Mouse (Mus musculus) embryonic facial prominence, embryonic 13.5 days (tissue): Measurements from ENCODE around the gene Hk1. TPM values are rescaled to one million over a fixed set of nuclear protein-coding genes. Genes with fewer than 3 reads are reported as not detected.
"Not testable (repeated sequence)": the region's sequence is repeated elsewhere in the genome, so short reads cannot be mapped to it uniquely, and the experiment has no call there.

Experiments used
- ATAC-seq: fragments of 200-750 bp; cut with Nextera tagmentation; 2 replicates; pipeline ENCODE4 v1.8.0; 2017; ENCODE audit warnings: low read depth; ENCODE audit not compliant: insufficient number of reproducible peaks, insufficient read depth, low FRiP score, low TSS enrichment
- H3K27ac ChIP-seq: fragments of 300-500 bp; sonication (generic); 2 replicates; pipeline ENCODE4 v1.5.1; 2015; ENCODE audit warnings: moderate library complexity, mild to moderate bottlenecking, inconsistent platforms
- H3K27me3 ChIP-seq: fragments of 300-500 bp; sonication (generic); 2 replicates; pipeline ENCODE4 v1.6.1; 2015; ENCODE audit warnings: mild to moderate bottlenecking, inconsistent platforms
- H3K36me3 ChIP-seq: fragments of 300-500 bp; sonication (generic); 2 replicates; pipeline ENCODE4 v1.6.1; 2015; ENCODE audit warnings: mild to moderate bottlenecking, inconsistent platforms
- H3K4me1 ChIP-seq: fragments of 300-500 bp; sonication (generic); 2 replicates; pipeline ENCODE4 v1.6.1; 2015; ENCODE audit warnings: inconsistent platforms
- H3K4me2 ChIP-seq: fragments of 300-500 bp; sonication (generic); 2 replicates; pipeline ENCODE4 v1.6.1; 2015; ENCODE audit warnings: moderate library complexity, mild to moderate bottlenecking, inconsistent platforms
- H3K4me3 ChIP-seq: fragments of 300-500 bp; sonication (generic); 2 replicates; pipeline ENCODE4 v1.5.1; 2015; ENCODE audit warnings: mild to moderate bottlenecking, inconsistent platforms
- H3K9ac ChIP-seq: fragments of 300-500 bp; sonication (generic); 2 replicates; pipeline ENCODE4 v1.6.1; 2015; ENCODE audit warnings: mild to moderate bottlenecking, inconsistent platforms
- H3K9me3 ChIP-seq: fragments of 300-500 bp; sonication (generic); 2 replicates; pipeline ENCODE4 v1.6.1; 2016; ENCODE audit warnings: inconsistent platforms
- WGBS: fragments of 180-500 bp; shearing (Covaris S2); methylation state at CpG from one replicate; pipeline ENCODE4 v1.1.7; 2015; ENCODE audit warnings: mixed read lengths; 5-methylcytosine and 5-hydroxymethylcytosine counted together
- polyA plus RNA-seq: library from polyadenylated mRNA; unstranded; fragments of >200 nt; fragmentation: Nextera tagmentation; extraction: Ambion mirVana; gene quantifications from 2 replicates; pipeline ENCODE4 v1.2.1, GENCODE M21; 2015

Gene Hk1
- polyA plus RNA-seq, 1 experiment from 2014 or later: 32.9 TPM

DNA sequence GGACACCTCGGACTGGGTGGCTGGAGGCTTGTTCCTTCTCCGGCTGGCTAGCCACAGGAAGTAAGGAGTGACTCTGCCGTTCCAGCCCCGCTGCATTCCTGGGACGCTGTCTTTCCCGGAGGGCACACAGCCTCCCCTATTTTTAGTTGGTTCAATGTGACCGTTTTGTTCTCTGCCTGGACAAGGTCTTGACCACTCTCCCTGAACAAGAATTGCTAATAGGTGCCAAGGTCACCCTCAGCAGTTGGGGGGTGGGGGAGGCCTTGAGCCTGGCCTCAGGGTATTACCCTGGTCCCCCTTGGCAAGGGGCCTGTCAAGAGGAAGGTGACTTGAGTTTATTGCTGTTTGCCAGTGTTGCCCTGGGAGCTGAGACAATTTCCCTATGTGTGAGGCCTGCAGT lies 49.9 kb downstream of the Hk1 start:
- H3K9ac ChIP-seq: no peak overlapping the region
- H3K36me3 ChIP-seq: no peaks in the 10 kb centered on the region
- no peaks in the 10 kb centered on the region for H3K9me3 ChIP-seq
- peaks cover 16% of the 10 kb centered on the region for H3K4me1 ChIP-seq
- no peak overlapping the region for H3K4me2 ChIP-seq
- H3K27ac ChIP-seq: no peak overlapping the region
- no peaks in the 10 kb centered on the region for H3K27me3 ChIP-seq
- no peak for ATAC-seq
- 38% methylated on average over 7 of the region's 7 CpGs for WGBS
- no peak overlapping the region for H3K4me3 ChIP-seq

- no peak for ATAC-seq
- no peak overlapping the region for H3K27ac ChIP-seq
- H3K4me3 ChIP-seq: no peak overlapping the region
- peaks cover 12% of the 10 kb centered on the region for H3K4me1 ChIP-seq
- H3K9ac ChIP-seq: no peak overlapping the region
- H3K9me3 ChIP-seq: no peaks in the 10 kb centered on the region
- no peaks in the 10 kb centered on the region for H3K27me3 ChIP-seq
- no peak overlapping the region for H3K4me2 ChIP-seq
- WGBS: 87% methylated on average over 10 of the region's 10 CpGs
- H3K36me3 ChIP-seq: no peaks in the 10 kb centered on the region
These were observed 50.8 kb downstream of the Hk1 start for GRCm38 (mm10) chr10:62328886-62329412.

GRCm38 (mm10) chr10:62327572-62328317 lies 52.0 kb downstream of the Hk1 start:
- Histone ChIP-seq H3K9me3 (no peaks in the 10 kb centered on the region), H3K9ac (no peak overlapping the region), H3K27ac (no peak overlapping the region), H3K27me3 (no peaks in the 10 kb centered on the region), H3K4me1 (peaks cover 10% of the 10 kb centered on the region), H3K4me2 (no peak overlapping the region), H3K36me3 (no peaks in the 10 kb centered on the region), H3K4me3 (no peak overlapping the region)
- 57% methylated on average over 23 of the region's 23 CpGs for WGBS
- ATAC-seq: no peak

- no peak overlapping the region for H3K9ac ChIP-seq
- WGBS: 71% methylated on average over 8 of the region's 8 CpGs
- no peak overlapping the region for H3K4me3 ChIP-seq
- peaks cover 8% of the 10 kb centered on the region; the same call in 1 of the 2 replicates for H3K4me1 ChIP-seq
- no peaks in the 10 kb centered on the region for H3K27me3 ChIP-seq
- no peak overlapping the region for H3K4me2 ChIP-seq
- ATAC-seq: no peak
- no peaks in the 10 kb centered on the region for H3K36me3 ChIP-seq
- no peaks in the 10 kb centered on the region for H3K9me3 ChIP-seq
- no peak overlapping the region for H3K27ac ChIP-seq
These were observed 52.7 kb downstream of the Hk1 start for GRCm38 (mm10) chr10:62326818-62327571.

DNA sequence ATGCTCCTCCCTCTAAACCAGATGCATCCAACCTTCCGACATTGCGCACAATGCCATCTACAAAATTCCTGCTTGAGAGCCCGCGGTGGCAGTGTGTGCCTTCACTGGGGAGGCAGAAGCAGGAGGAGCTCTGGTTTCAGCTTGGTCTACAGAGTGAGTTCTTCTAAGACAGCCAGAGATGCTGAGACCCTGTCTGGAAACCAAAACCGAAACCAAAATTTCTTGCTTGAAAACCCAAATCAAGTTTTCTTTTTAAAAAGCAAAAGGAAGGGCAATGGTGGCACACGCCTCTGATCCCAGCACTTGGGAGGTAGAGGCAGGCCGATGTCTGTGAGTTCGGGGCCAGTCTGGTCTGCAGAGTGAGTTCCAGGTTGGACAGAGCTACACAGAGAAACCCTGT lies 53.7 kb downstream of the Hk1 start:
- H3K4me3 ChIP-seq: no peak overlapping the region
- WGBS: 94% methylated on average over 8 of the region's 8 CpGs
- no peak overlapping the region for H3K4me2 ChIP-seq
- no peaks in the 10 kb centered on the region for H3K9me3 ChIP-seq
- H3K27ac ChIP-seq: no peak overlapping the region
- no peaks in the 10 kb centered on the region for H3K27me3 ChIP-seq
- H3K36me3 ChIP-seq: no peaks in the 10 kb centered on the region
- no peak for ATAC-seq
- peaks cover 5% of the 10 kb centered on the region; the same call in 1 of the 2 replicates for H3K4me1 ChIP-seq
- H3K9ac ChIP-seq: no peak overlapping the region

DNA sequence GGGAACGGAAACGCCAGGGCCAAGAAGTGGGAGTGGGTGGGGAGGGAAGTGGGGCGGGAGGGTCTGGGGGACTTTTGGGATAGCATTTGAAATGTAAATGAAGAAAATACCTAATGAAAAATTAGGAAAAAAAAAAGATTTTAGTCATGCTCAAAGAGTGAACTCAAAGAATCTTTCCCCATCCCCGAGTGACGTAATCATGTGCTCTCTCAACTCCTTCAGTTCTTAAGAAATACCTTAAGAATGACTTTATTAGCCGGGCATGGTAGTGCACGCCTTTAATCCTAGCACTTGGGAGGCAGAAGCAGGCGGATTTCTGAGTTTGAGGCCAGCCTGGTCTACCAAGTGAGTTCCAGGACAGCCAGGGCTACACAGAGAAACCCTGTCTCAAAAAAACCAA lies 56.9 kb downstream of the Hk1 start:
- H3K9ac ChIP-seq, H3K27ac ChIP-seq, ATAC-seq, H3K27me3 ChIP-seq, H3K36me3 ChIP-seq, H3K9me3 ChIP-seq, H3K4me2 ChIP-seq, H3K4me3 ChIP-seq, H3K4me1 ChIP-seq: not testable (repeated sequence)
- 92% methylated on average over 8 of the region's 8 CpGs for WGBS

DNA sequence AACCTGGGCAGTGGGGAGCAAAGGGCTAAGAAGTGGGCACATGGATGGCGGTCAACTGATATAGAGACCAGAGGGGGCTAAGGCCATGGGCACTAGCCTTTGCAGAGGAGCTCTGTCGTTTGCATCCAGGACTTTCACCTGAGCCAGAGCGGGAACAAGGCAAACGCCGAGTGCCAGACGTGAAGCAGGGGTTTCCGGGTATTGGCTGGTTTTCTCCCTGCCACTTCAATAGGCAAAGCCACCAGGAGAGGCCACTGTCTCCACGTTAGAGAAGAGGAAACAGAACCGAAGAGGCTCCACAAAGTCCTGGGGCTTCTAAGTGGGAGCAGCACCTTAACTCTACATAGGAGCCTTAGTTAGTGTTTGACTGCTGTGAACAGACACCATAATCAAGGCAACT lies 58.3 kb downstream of the Hk1 start:
- 0 out of 2 replicates have a peak, but pooled peaks cover 2% of the 10 kb centered on the region for H3K4me1 ChIP-seq
- H3K27ac ChIP-seq: no peak overlapping the region
- H3K4me2 ChIP-seq: no peak overlapping the region
- H3K9ac ChIP-seq: no peak overlapping the region
- WGBS: 80% methylated on average over 9 of the region's 9 CpGs
- H3K27me3 ChIP-seq: no peaks in the 10 kb centered on the region
- no peak overlapping the region for H3K4me3 ChIP-seq
- no peaks in the 10 kb centered on the region for H3K9me3 ChIP-seq
- H3K36me3 ChIP-seq: no peaks in the 10 kb centered on the region
- ATAC-seq: no peak

- Histone ChIP-seq H3K9me3 (no peaks in the 10 kb centered on the region), H3K27ac (no peak overlapping the region), H3K9ac (no peak overlapping the region), H3K4me3 (no peak overlapping the region), H3K4me1 (0 out of 2 replicates have a peak, but pooled peaks cover 2% of the 10 kb centered on the region), H3K36me3 (no peaks in the 10 kb centered on the region), H3K27me3 (no peaks in the 10 kb centered on the region), H3K4me2 (no peak overlapping the region)
- WGBS: 87% methylated on average over 9 of the region's 9 CpGs
- no peak for ATAC-seq
These were observed 59.2 kb downstream of the Hk1 start for GRCm38 (mm10) chr10:62320402-62320978.

GRCm38 (mm10) chr10:62319154-62319553 lies 60.6 kb downstream of the Hk1 start:
- H3K4me1 ChIP-seq: 0 out of 2 replicates have a peak, but pooled peaks cover 4% of the 10 kb centered on the region
- H3K27me3 ChIP-seq: no peaks in the 10 kb centered on the region
- 88% methylated on average over 7 of the region's 7 CpGs for WGBS
- H3K9me3 ChIP-seq: no peaks in the 10 kb centered on the region
- H3K27ac ChIP-seq: no peak overlapping the region
- H3K4me3 ChIP-seq: no peak overlapping the region
- no peak for ATAC-seq
- no peak overlapping the region for H3K9ac ChIP-seq
- H3K36me3 ChIP-seq: no peaks in the 10 kb centered on the region
- no peak overlapping the region for H3K4me2 ChIP-seq

DNA sequence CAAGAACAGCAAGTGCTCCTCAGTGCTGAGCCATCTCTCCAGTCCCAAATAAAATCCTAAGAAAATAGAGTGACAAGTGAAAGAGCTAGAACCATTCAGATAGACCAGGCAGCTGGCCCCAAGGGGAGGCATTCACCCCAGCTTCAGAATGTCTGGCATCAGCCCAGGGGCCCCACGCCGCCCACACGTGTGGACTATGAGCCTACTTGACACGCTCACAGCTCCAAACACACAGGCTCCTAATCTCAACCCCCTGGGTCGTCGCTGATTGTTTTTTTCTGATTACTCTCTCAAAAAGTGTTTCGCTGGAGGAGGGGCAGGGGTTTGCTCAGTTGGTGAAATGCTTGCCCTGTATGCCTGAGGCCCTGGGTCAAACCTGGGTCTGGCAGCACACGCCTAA lies 63.2 kb downstream of the Hk1 start:
- WGBS: 73% methylated on average over 8 of the region's 8 CpGs
- no peak for ATAC-seq

DNA sequence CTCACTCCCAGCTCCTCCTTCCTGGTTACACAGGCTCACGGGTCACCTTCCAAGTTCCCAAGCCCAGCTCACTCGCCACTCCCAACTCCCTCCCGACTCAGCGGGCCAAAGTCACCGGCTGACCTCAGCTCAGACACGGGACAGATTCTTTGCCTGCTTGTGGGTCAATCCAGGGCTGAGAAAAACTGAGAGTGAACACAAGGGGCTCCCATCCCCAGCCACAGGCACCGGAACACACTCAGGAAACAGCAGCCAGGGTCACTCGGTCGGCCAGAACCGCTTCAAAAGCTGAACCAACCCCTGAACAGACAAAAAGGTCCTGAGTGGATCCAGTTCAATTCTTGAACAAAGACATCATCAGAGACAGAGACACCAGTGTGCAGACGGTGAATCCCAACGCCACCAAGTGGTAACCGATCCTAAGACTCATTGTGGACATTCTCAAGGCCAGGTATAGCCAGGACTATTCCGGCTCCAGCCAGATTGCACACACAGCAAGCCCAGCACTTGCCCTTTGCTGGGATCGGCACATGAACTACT lies 65.8 kb downstream of the Hk1 start:
- H3K4me2 ChIP-seq: no peak overlapping the region
- ATAC-seq: no peak
- no peak overlapping the region for H3K9ac ChIP-seq
- 53% methylated on average over 15 of the region's 15 CpGs for WGBS
- no peak overlapping the region for H3K27ac ChIP-seq
- no peaks in the 10 kb centered on the region for H3K27me3 ChIP-seq
- no peaks in the 10 kb centered on the region for H3K36me3 ChIP-seq
- no peak overlapping the region for H3K4me3 ChIP-seq
- peaks cover 19% of the 10 kb centered on the region; the same call in 1 of the 2 replicates for H3K4me1 ChIP-seq
- no peaks in the 10 kb centered on the region for H3K9me3 ChIP-seq

More for the DNA sequence above, 63.2 kb downstream of the Hk1 start:
- Histone ChIP-seq H3K36me3 (no peaks in the 10 kb centered on the region), H3K4me1 (peaks cover 14% of the 10 kb centered on the region; the same call in 1 of the 2 replicates), H3K9ac (no peak overlapping the region), H3K4me2 (no peak overlapping the region), H3K27me3 (no peaks in the 10 kb centered on the region), H3K27ac (no peak overlapping the region), H3K9me3 (no peaks in the 10 kb centered on the region), H3K4me3 (no peak overlapping the region)
